Mouse (Mus musculus) erythroblast, embryonic 14.5 days (primary cell): ENCODE measurements at regions not wholly inside any gene's neighbourhood (a gene's known extent, or its start where the extent isn't known, plus 50 kb on each side); places are given as distances from the start of the nearest gene placed in this dataset.

Experiments
- GATA1 ChIP-seq: IDR thresholded peaks from 2 replicates; pipeline ENCODE4 v1.6.1; 2012; ENCODE audit warnings: low read length, inconsistent platforms, mixed read lengths
- TAL1 ChIP-seq: IDR thresholded peaks from 3 replicates; pipeline ENCODE4 v1.6.1; 2012; ENCODE audit warnings: low read length, inconsistent platforms, mixed read lengths

DNA sequence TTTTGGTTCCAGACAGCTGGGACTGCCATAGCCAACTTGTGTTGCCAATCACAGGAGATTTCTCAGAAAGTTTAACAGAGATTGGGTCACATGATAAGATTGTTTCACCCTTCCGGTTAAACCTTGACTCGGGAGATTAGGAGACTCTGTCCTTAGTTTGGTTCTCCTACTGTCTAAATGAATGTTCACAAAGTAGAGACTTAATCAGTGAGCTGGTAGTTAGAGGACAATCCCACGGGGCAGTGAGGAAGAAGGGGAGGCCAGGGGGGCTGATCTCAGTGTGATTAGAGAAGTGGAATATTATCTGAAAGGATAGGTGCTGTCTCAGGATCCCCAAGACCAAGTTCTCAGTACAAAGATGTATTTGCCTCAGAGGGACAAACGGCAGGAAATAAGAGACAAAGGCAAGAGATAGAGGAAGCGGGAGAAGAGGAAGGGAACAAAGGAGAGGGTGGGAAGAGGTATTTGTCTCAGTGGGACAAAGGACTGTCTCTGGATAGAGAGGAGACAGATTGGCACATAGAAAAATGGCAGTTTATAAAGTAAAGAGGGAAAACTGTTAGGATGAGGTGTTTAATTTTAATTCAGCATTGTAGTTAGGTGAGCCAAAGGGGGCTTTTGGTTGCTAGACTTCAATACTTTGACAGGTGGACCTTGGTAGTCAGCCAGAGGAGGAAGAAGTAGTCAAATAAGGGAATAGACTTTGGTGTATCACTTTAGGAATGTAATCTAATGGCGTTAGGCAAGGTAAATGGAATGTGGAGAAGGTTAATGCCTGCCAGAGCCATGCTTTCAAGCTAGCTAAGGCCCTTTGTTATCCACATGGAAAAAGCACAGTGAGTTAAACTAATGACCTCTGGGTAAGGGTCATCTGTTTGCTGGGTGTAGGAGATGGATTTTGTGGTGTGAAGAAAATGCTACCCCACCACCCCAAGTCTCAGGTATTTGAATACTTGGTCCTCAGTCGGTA, 110.2 kb upstream of the Zfp648 start:
- TF ChIP-seq TAL1 (no peak), GATA1 (no peak)
